Mouse (Mus musculus) liver, embryonic 14.5 days (tissue): ENCODE measurements around the gene Olfr1396. TPM values are rescaled to one million over a fixed set of nuclear protein-coding genes. Genes with fewer than 3 reads are reported as not detected.
"Not testable (repeated sequence)": the region's sequence is repeated elsewhere in the genome, so short reads cannot be mapped to it uniquely, and the experiment has no call there.

Experiments
- ATAC-seq: fragments of 200-750 bp; cut with Nextera tagmentation; 2 replicates; pipeline ENCODE4 v1.8.0; 2017; ENCODE audit warnings: moderate number of reproducible peaks, mild to moderate bottlenecking, moderate library complexity; ENCODE audit not compliant: insufficient read depth
- DNase-seq, 3 experiments: peaks; one replicate each; pipeline ENCODE4 v3.0.0-alpha.2; 2012 to 2013; ENCODE audit warnings: low read depth in 3 of 3, low spot score in 3 of 3
- H3K27ac ChIP-seq: fragments of 300-500 bp; sonication (generic); 2 replicates; pipeline ENCODE4 v1.5.1; 2014; ENCODE audit warnings: moderate library complexity, mild to moderate bottlenecking, control low read depth, inconsistent platforms
- H3K27me3 ChIP-seq: fragments of 300-500 bp; sonication (generic); 2 replicates; pipeline ENCODE4 v1.6.1; 2014; ENCODE audit warnings: mild to moderate bottlenecking, low read length, moderate library complexity; ENCODE audit not compliant: control insufficient read depth, insufficient read depth
- H3K36me3 ChIP-seq: fragments of 300-500 bp; sonication (generic); replicated peaks from 2 replicates; pipeline ENCODE4 v1.6.1; 2014; ENCODE audit warnings: low read depth; ENCODE audit not compliant: control insufficient read depth, insufficient read depth
- H3K4me1 ChIP-seq, 2 experiments: fragments of 200-500 bp in 1 of 2; fragments of 300-500 bp in 1 of 2; sonication (generic) in 1 of 2; replicated peaks; 2 replicates each; pipeline ENCODE4 v1.6.1; 2012 to 2014; ENCODE audit warnings: antibody characterized with exemption in 1 of 2, inconsistent platforms in 1 of 2, low read length in 1 of 2; ENCODE audit not compliant: control insufficient read depth in 2 of 2, insufficient read depth in 2 of 2
- H3K4me2 ChIP-seq: fragments of 300-500 bp; sonication (generic); 2 replicates; pipeline ENCODE4 v1.6.1; 2014; ENCODE audit warnings: low read depth, mild to moderate bottlenecking, control low read depth, moderate library complexity
- H3K4me3 ChIP-seq, 2 experiments: fragments of 200-500 bp in 1 of 2; fragments of 300-500 bp in 1 of 2; sonication (generic) in 1 of 2; 2 replicates each; pipeline ENCODE4 v1.5.1; 2012 to 2014; ENCODE audit warnings: low read depth in 2 of 2, low read length in 2 of 2, mild to moderate bottlenecking in 2 of 2, control low read depth in 1 of 2, inconsistent platforms in 1 of 2, moderate library complexity in 1 of 2; ENCODE audit not compliant: insufficient read depth in 1 of 2
- H3K9ac ChIP-seq: fragments of 300-500 bp; sonication (generic); replicated peaks from 2 replicates; pipeline ENCODE4 v1.6.1; 2014; ENCODE audit warnings: mild to moderate bottlenecking, control low read depth, moderate library complexity
- H3K9me3 ChIP-seq: fragments of 300-500 bp; sonication (generic); 2 replicates; pipeline ENCODE4 v1.6.1; 2016; ENCODE audit warnings: low read length, mixed read lengths; ENCODE audit not compliant: control insufficient read depth
- CTCF ChIP-seq: IDR thresholded peaks from 2 replicates; pipeline ENCODE4 v1.5.1; 2016; ENCODE audit warnings: antibody characterized with exemption, low read depth, control low read depth
- EP300 ChIP-seq: IDR thresholded peaks from 2 replicates; pipeline ENCODE4 v1.6.1; 2016; ENCODE audit warnings: antibody characterized with exemption, low read depth
- WGBS: fragments of 180-500 bp; shearing (Covaris S2); extraction: QIAGEN DNeasy Blood & Tissue Kit; methylation state at CpG from one replicate; pipeline ENCODE4 v1.1.7; 2014; ENCODE audit not compliant: insufficient replicate concordance; 5-methylcytosine and 5-hydroxymethylcytosine counted together
- polyA plus RNA-seq, 2 experiments: library from polyadenylated mRNA; depleted of rRNA in 1 of 2; stranded (reverse) in 1 of 2; unstranded in 1 of 2; fragments of >200 nt; fragmentation: Nextera tagmentation in 1 of 2; extraction: Ambion mirVana in 1 of 2; gene quantifications; 2 replicates each; pipeline versions ENCODE4 v1.2.1 to v1.2.3; 2012 to 2014

Gene Olfr1396
- polyA plus RNA-seq, 2 experiments = not detected

GRCm38 (mm10) chr11:49068358-49068757 lies 46.3 kb downstream of the Olfr1396 start:
- H3K27ac ChIP-seq = no peak overlapping the region
- no peaks in the 10 kb centered on the region for H3K27me3 ChIP-seq
- H3K4me2 ChIP-seq = no peak overlapping the region
- no peak for DNase-seq
- no peaks in the 10 kb centered on the region for H3K36me3 ChIP-seq
- no peak for ATAC-seq
- no peak overlapping the region for H3K9ac ChIP-seq
- WGBS = 8% methylated on average over 1 of the region's 1 CpGs
- H3K4me3 ChIP-seq = no peak overlapping the region
- peaks cover 0 to 2% of the 10 kb centered on the region in 2 experiments; a peak in 1 of 4 replicates for H3K4me1 ChIP-seq
- TF ChIP-seq CTCF (no peak), EP300 (no peak)
- H3K9me3 ChIP-seq = no peaks in the 10 kb centered on the region

DNA sequence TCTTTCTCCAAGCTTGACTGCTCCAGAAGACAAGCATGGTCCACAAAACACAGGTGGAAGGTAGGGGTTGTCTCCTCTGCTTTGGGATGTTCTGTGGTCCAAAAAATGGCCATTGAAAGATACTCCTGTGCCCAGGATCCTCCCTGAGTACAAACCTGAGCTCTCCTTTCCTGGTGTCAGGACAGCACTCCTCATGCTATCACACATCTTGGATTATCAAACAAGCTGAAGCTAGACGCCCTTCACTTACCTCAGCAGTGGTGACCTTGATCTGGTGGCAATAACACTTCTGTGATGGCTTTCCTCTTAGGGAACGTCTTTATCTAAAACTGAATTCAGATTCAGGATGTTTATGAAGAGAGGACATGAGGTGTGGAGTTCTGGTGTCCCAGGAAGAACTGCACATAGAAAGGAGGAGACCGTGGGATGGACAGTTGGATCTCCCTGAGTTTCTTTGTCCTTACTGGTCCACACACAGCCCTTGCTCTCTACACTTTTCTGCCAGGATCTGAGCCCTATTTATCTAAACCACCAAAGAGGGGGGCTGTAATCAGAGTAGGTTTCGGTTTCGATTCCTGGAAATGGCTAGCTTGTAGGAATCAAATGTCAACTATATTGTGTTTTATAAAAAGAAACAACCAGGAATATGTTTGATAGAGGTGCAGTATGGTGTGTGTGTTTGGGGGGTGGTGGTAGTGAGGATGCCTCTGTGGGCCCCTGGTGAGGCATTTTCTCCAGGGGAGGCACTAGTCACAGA lies 50.8 kb downstream of the Olfr1396 start, which contains the start of gene Tgtp2:
Gene Tgtp2, minus strand, starts transcription at position 494 of the 757 bp plus-strand sequence.
- H3K4me3 ChIP-seq, H3K9ac ChIP-seq, ATAC-seq, H3K4me2 ChIP-seq, H3K27me3 ChIP-seq, DNase-seq, H3K36me3 ChIP-seq, H3K4me1 ChIP-seq, H3K9me3 ChIP-seq, H3K27ac ChIP-seq: not testable (repeated sequence)
- 42% methylated on average over 5 of the region's 5 CpGs for WGBS

- ATAC-seq, H3K27me3 ChIP-seq, H3K9me3 ChIP-seq, H3K9ac ChIP-seq, H3K36me3 ChIP-seq, H3K4me3 ChIP-seq, H3K4me2 ChIP-seq, DNase-seq, H3K4me1 ChIP-seq, H3K27ac ChIP-seq: not testable (repeated sequence)
- WGBS = 52% methylated on average over 1 of the region's 2 CpGs
Observed at GRCm38 (mm10) chr11:49061865-49062264, 52.8 kb downstream of the Olfr1396 start.

- not testable (repeated sequence) for H3K9ac ChIP-seq, H3K4me3 ChIP-seq, H3K4me2 ChIP-seq, H3K4me1 ChIP-seq, H3K27me3 ChIP-seq, DNase-seq, H3K9me3 ChIP-seq, H3K36me3 ChIP-seq, H3K27ac ChIP-seq, ATAC-seq
- 0% methylated on average over 1 of the region's 3 CpGs for WGBS
Observed at GRCm38 (mm10) chr11:49060061-49060460, 54.6 kb downstream of the Olfr1396 start.

Other genes with a start within 250 kb of the Olfr1396 start
- gene Irgm1, start 243.2 kb downstream of the Olfr1396 start, polyA plus RNA-seq (2012; rRNA removed) = 7.6 and 10.4 TPM in 2 replicates
- gene Irgm1, start 243.2 kb downstream of the Olfr1396 start, polyA plus RNA-seq (2014; fragmentation: Nextera tagmentation; extraction: Ambion mirVana) = 15.1 and 16.6 TPM in 2 replicates
- gene Gm5431, start 212.7 kb downstream of the Olfr1396 start, polyA plus RNA-seq (2012; rRNA removed) = 0.10 and 0.16 TPM in 2 replicates
- 0.29 and 0.34 TPM in 2 replicates for gene Gm5431, start 212.7 kb downstream of the Olfr1396 start, polyA plus RNA-seq (2014; fragmentation: Nextera tagmentation; extraction: Ambion mirVana)
- 0.71 and 1.3 TPM in 2 replicates for gene Psme2b, start 168.7 kb downstream of the Olfr1396 start, polyA plus RNA-seq (2012; rRNA removed)
- gene Psme2b, start 168.7 kb downstream of the Olfr1396 start, polyA plus RNA-seq (2014; fragmentation: Nextera tagmentation; extraction: Ambion mirVana) = 2.8 and 3.1 TPM in 2 replicates
- 0.08 and 0.10 TPM in 2 replicates for gene Olfr56, start 136.0 kb downstream of the Olfr1396 start, polyA plus RNA-seq (2012; rRNA removed)
- gene Olfr56, start 136.0 kb downstream of the Olfr1396 start, polyA plus RNA-seq (2014; fragmentation: Nextera tagmentation; extraction: Ambion mirVana) = not detected in 2 replicates
- 0.22 and 0.24 TPM in 2 replicates for gene 9930111J21Rik1, start 135.5 kb downstream of the Olfr1396 start, polyA plus RNA-seq (2012; rRNA removed)
- 0.61 and 0.64 TPM in 2 replicates for gene 9930111J21Rik1, start 135.5 kb downstream of the Olfr1396 start, polyA plus RNA-seq (2014; fragmentation: Nextera tagmentation; extraction: Ambion mirVana)
- 0.01 and 0.02 TPM in 2 replicates for gene Gm12185, start 122.6 kb downstream of the Olfr1396 start, polyA plus RNA-seq (2012; rRNA removed)
- gene Gm12185, start 122.6 kb downstream of the Olfr1396 start, polyA plus RNA-seq (2014; fragmentation: Nextera tagmentation; extraction: Ambion mirVana) = not detected in 2 replicates
- gene Tgtp1, start 120.7 kb downstream of the Olfr1396 start, polyA plus RNA-seq (2012; rRNA removed) = 0.22 and 0.29 TPM in 2 replicates
- 0.43 and 1.7 TPM in 2 replicates for gene Tgtp1, start 120.7 kb downstream of the Olfr1396 start, polyA plus RNA-seq (2014; fragmentation: Nextera tagmentation; extraction: Ambion mirVana)
- 0.34 and 0.56 TPM in 2 replicates for gene 9930111J21Rik2, start 63.6 kb downstream of the Olfr1396 start, polyA plus RNA-seq (2012; rRNA removed)
- 0.51 and 0.57 TPM in 2 replicates for gene 9930111J21Rik2, start 63.6 kb downstream of the Olfr1396 start, polyA plus RNA-seq (2014; fragmentation: Nextera tagmentation; extraction: Ambion mirVana)
- gene Tgtp2, start 50.7 kb downstream of the Olfr1396 start, polyA plus RNA-seq (2012; rRNA removed) = 0.06 and 0.27 TPM in 2 replicates
- gene Tgtp2, start 50.7 kb downstream of the Olfr1396 start, polyA plus RNA-seq (2014; fragmentation: Nextera tagmentation; extraction: Ambion mirVana) = 0.35 and 0.51 TPM in 2 replicates
- 2.4 and 3.2 TPM in 2 replicates for gene Ifi47, start 38.3 kb downstream of the Olfr1396 start, polyA plus RNA-seq (2012; rRNA removed)
- 6.2 and 7.6 TPM in 2 replicates for gene Ifi47, start 38.3 kb downstream of the Olfr1396 start, polyA plus RNA-seq (2014; fragmentation: Nextera tagmentation; extraction: Ambion mirVana)
- not detected in 2 replicates for gene Olfr1395, start 27.4 kb upstream of the Olfr1396 start, polyA plus RNA-seq (2012; rRNA removed)
- gene Olfr1395, start 27.4 kb upstream of the Olfr1396 start, polyA plus RNA-seq (2014; fragmentation: Nextera tagmentation; extraction: Ambion mirVana) = not detected in 2 replicates
- not detected in 2 replicates for gene Olfr1394, start 39.5 kb upstream of the Olfr1396 start, polyA plus RNA-seq (2012; rRNA removed)
- gene Olfr1394, start 39.5 kb upstream of the Olfr1396 start, polyA plus RNA-seq (2014; fragmentation: Nextera tagmentation; extraction: Ambion mirVana) = not detected in 2 replicates
- gene Btnl9, start 72.3 kb upstream of the Olfr1396 start, polyA plus RNA-seq (2012; rRNA removed) = 0.78 and 1.2 TPM in 2 replicates
- 0.34 and 0.57 TPM in 2 replicates for gene Btnl9, start 72.3 kb upstream of the Olfr1396 start, polyA plus RNA-seq (2014; fragmentation: Nextera tagmentation; extraction: Ambion mirVana)
- 3.1 and 5.2 TPM in 2 replicates for gene Zfp62, start 88.4 kb upstream of the Olfr1396 start, polyA plus RNA-seq (2012; rRNA removed)
- 10.6 and 11.4 TPM in 2 replicates for gene Zfp62, start 88.4 kb upstream of the Olfr1396 start, polyA plus RNA-seq (2014; fragmentation: Nextera tagmentation; extraction: Ambion mirVana)
- gene Mgat1, start 129.3 kb upstream of the Olfr1396 start, polyA plus RNA-seq (2012; rRNA removed) = 22.8 and 23.7 TPM in 2 replicates
- gene Mgat1, start 129.3 kb upstream of the Olfr1396 start, polyA plus RNA-seq (2014; fragmentation: Nextera tagmentation; extraction: Ambion mirVana) = 22.6 and 25.7 TPM in 2 replicates
- 0.03 and 0.08 TPM in 2 replicates for gene Olfr1393, start 163.4 kb upstream of the Olfr1396 start, polyA plus RNA-seq (2012; rRNA removed)
- 0.05 and 0.10 TPM in 2 replicates for gene Olfr1393, start 163.4 kb upstream of the Olfr1396 start, polyA plus RNA-seq (2014; fragmentation: Nextera tagmentation; extraction: Ambion mirVana)
- gene Olfr1392, start 170.4 kb upstream of the Olfr1396 start, polyA plus RNA-seq (2012; rRNA removed) = 0.01 TPM in 2 replicates
- gene Olfr1392, start 170.4 kb upstream of the Olfr1396 start, polyA plus RNA-seq (2014; fragmentation: Nextera tagmentation; extraction: Ambion mirVana) = not detected in 2 replicates
- gene Olfr10, start 189.9 kb upstream of the Olfr1396 start, polyA plus RNA-seq (2012; rRNA removed) = not detected in 2 replicates
- gene Olfr10, start 189.9 kb upstream of the Olfr1396 start, polyA plus RNA-seq (2014; fragmentation: Nextera tagmentation; extraction: Ambion mirVana) = not detected in 2 replicates
- not detected in 2 replicates for gene Olfr1391, start 207.9 kb upstream of the Olfr1396 start, polyA plus RNA-seq (2012; rRNA removed)
- not detected in 2 replicates for gene Olfr1391, start 207.9 kb upstream of the Olfr1396 start, polyA plus RNA-seq (2014; fragmentation: Nextera tagmentation; extraction: Ambion mirVana)
- not detected in 2 replicates for gene Olfr1390, start 220.3 kb upstream of the Olfr1396 start, polyA plus RNA-seq (2012; rRNA removed)
- gene Olfr1390, start 220.3 kb upstream of the Olfr1396 start, polyA plus RNA-seq (2014; fragmentation: Nextera tagmentation; extraction: Ambion mirVana) = not detected in 2 replicates